In the genomic region with DNA sequence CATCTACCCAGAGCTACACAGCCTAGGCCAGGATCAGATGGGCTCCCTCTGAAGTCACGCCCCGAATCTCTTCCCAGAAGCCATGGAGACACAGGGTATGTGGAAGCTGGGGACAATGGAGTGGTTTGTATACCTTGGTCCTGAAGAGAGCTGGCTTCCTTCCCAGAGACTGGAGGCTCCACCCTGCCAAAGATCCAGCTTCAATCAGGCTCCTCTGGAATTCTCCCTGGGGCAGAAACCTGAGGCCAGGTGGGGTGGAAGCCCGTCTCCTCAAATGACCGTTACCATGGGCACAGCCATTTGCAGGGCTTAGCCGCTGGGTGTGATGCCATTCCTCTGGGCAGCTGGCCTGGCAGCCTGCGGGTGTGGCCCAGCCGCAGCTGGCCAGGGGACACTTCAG, we compare ENCODE assay signal across 14 mouse cellular contexts. TPM values are rescaled to one million over a fixed set of nuclear protein-coding genes. Genes with fewer than 3 reads are reported as not detected.
A peak's percentile ranks its signal among the peaks of the same experiment; 100 is the strongest.
DNase-seq lines count a peak whose midpoint lies in the region; ATAC-seq lines count a peak whose summit lies in the region.
"Had no signal": no experiment of that assay in that cellular context is flagged by ENCODE, and none has a peak within 500 bp of the region (broad histone marks: within the 10 kb centered on the region; RNA-seq: fewer than 3 reads in every experiment).

No protein-coding gene starts in this region.

- H3K27ac ChIP-seq in hindbrain, embryonic 13.5 days, result 0 out of 2 replicates have a peak overlapping the region, but pooled peaks have one; percentile 18
- no peak overlapping the region for H3K27ac ChIP-seq in hindbrain, embryonic 11.5 days (ENCODE audit: low read depth, low read length)
- peak overlapping the region; percentile 49; the same call in 1 of the 2 replicates for H3K27ac ChIP-seq in embryonic facial prominence, embryonic 15.5 days (replicated peaks)
- H3K27ac ChIP-seq in limb, embryonic 15.5 days, result peak overlapping the region; percentile 34; the same call in 1 of the 2 replicates
- no peak overlapping the region for H3K27ac ChIP-seq in midbrain, embryonic 14.5 days (replicated peaks; ENCODE audit: low read depth, low read length)

- H3K9me3 ChIP-seq in hindbrain, embryonic 13.5 days, result no peaks in the 10 kb centered on the region
- no peaks in the 10 kb centered on the region for H3K9me3 ChIP-seq in hindbrain, embryonic 11.5 days (ENCODE audit: control insufficient read depth, low read length)
- H3K9me3 ChIP-seq in embryonic facial prominence, embryonic 15.5 days (replicated peaks), result no peaks in the 10 kb centered on the region
- H3K9me3 ChIP-seq in limb, embryonic 15.5 days, result no peaks in the 10 kb centered on the region
- no peaks in the 10 kb centered on the region for H3K9me3 ChIP-seq in midbrain, embryonic 14.5 days (ENCODE audit: control insufficient read depth, low read length)

- WGBS in hindbrain, embryonic 13.5 days, result 85% methylated on average over 7 of the region's 7 CpGs
- 78% methylated on average over 7 of the region's 7 CpGs for WGBS in hindbrain, embryonic 11.5 days
- WGBS in embryonic facial prominence, embryonic 15.5 days, result 33% methylated on average over 7 of the region's 7 CpGs
- WGBS in limb, embryonic 15.5 days, result 41% methylated on average over 7 of the region's 7 CpGs
- WGBS in midbrain, embryonic 14.5 days, result 78% methylated on average over 7 of the region's 7 CpGs

- no peak overlapping the region for H3K4me2 ChIP-seq in hindbrain, embryonic 13.5 days
- H3K4me2 ChIP-seq in hindbrain, embryonic 11.5 days (replicated peaks; ENCODE audit: low read depth, low read length), result no peak overlapping the region
- no peak overlapping the region for H3K4me2 ChIP-seq in embryonic facial prominence, embryonic 15.5 days (replicated peaks)
- 0 out of 2 replicates have a peak overlapping the region, but pooled peaks have one; percentile 1 for H3K4me2 ChIP-seq in limb, embryonic 15.5 days
- no peak overlapping the region for H3K4me2 ChIP-seq in midbrain, embryonic 14.5 days (ENCODE audit: low read length)

- H3K4me1 ChIP-seq in hindbrain, embryonic 13.5 days (replicated peaks), result peaks cover 12% of the 10 kb centered on the region
- no peaks in the 10 kb centered on the region for H3K4me1 ChIP-seq in hindbrain, embryonic 11.5 days (replicated peaks; ENCODE audit: control insufficient read depth, insufficient read depth, low read length)
- H3K4me1 ChIP-seq in embryonic facial prominence, embryonic 15.5 days, result peaks cover 23% of the 10 kb centered on the region
- H3K4me1 ChIP-seq in limb, embryonic 15.5 days, result peaks cover 23% of the 10 kb centered on the region
- H3K4me1 ChIP-seq in midbrain, embryonic 14.5 days (ENCODE audit: control insufficient read depth, insufficient read depth, low read length), result no peaks in the 10 kb centered on the region

- no peaks in the 10 kb centered on the region for H3K36me3 ChIP-seq in hindbrain, embryonic 13.5 days
- no peaks in the 10 kb centered on the region for H3K36me3 ChIP-seq in hindbrain, embryonic 11.5 days (ENCODE audit: control insufficient read depth, insufficient read depth, low read length)
- peaks cover under 1% of the 10 kb centered on the region; the same call in 1 of the 2 replicates for H3K36me3 ChIP-seq in embryonic facial prominence, embryonic 15.5 days
- peaks cover 4% of the 10 kb centered on the region for H3K36me3 ChIP-seq in limb, embryonic 15.5 days
- no peaks in the 10 kb centered on the region for H3K36me3 ChIP-seq in midbrain, embryonic 14.5 days (ENCODE audit: control insufficient read depth, insufficient read depth, low read length)

- peaks cover 12% of the 10 kb centered on the region for H3K27me3 ChIP-seq in hindbrain, embryonic 13.5 days
- H3K27me3 ChIP-seq in hindbrain, embryonic 11.5 days (ENCODE audit: control insufficient read depth, insufficient read depth, low read length), result no peaks in the 10 kb centered on the region
- no peaks in the 10 kb centered on the region; the same call in 1 of the 2 replicates for H3K27me3 ChIP-seq in embryonic facial prominence, embryonic 15.5 days
- peaks cover 6% of the 10 kb centered on the region; the same call in 1 of the 2 replicates for H3K27me3 ChIP-seq in limb, embryonic 15.5 days
- no peaks in the 10 kb centered on the region for H3K27me3 ChIP-seq in midbrain, embryonic 14.5 days (ENCODE audit: control insufficient read depth, insufficient read depth, low read length)

- no peak for DNase-seq in hindbrain, embryonic 11.5 days (ENCODE audit: low spot score)
- no peak for DNase-seq in layer of hippocampus, adult 9-10 months (ENCODE audit: low spot score)
- no peak for DNase-seq in adrenal gland, postnatal 25 days
- no peak for DNase-seq in midbrain, embryonic 14.5 days
- DNase-seq in heart, adult 9 months (ENCODE audit: low spot score in 2 of 2), result no peak
- DNase-seq: adrenal gland, postnatal 36 days; cerebellum, adult 9-10 months; heart, adult 18-20 months; liver, postnatal 0 days; retina, postnatal 1 day had no signal

- ATAC-seq in hindbrain, embryonic 13.5 days (ENCODE audit: low FRiP score), result no peak
- ATAC-seq in hindbrain, embryonic 11.5 days (ENCODE audit: low FRiP score), result no peak
- peak; percentile 77 for ATAC-seq in embryonic facial prominence, embryonic 15.5 days (ENCODE audit: insufficient number of reproducible peaks, low FRiP score, low TSS enrichment, low read depth)
- ATAC-seq in limb, embryonic 15.5 days (ENCODE audit: insufficient number of reproducible peaks, low FRiP score, low TSS enrichment, low read depth), result peak; percentile 70
- no peak for ATAC-seq in midbrain, embryonic 14.5 days (ENCODE audit: low FRiP score, low TSS enrichment)
- ATAC-seq: liver, postnatal 0 days had no signal

- no peak overlapping the region for H3K9ac ChIP-seq in hindbrain, embryonic 13.5 days
- no peak overlapping the region for H3K9ac ChIP-seq in hindbrain, embryonic 11.5 days (ENCODE audit: low read depth, low read length)
- H3K9ac ChIP-seq in embryonic facial prominence, embryonic 15.5 days, result no peak overlapping the region
- H3K9ac ChIP-seq in limb, embryonic 15.5 days, result no peak overlapping the region
- no peak overlapping the region for H3K9ac ChIP-seq in midbrain, embryonic 14.5 days (replicated peaks; ENCODE audit: low read length)
- H3K9ac ChIP-seq: liver, postnatal 0 days had no signal

- no peak overlapping the region for H3K4me3 ChIP-seq in hindbrain, embryonic 13.5 days
- H3K4me3 ChIP-seq in hindbrain, embryonic 11.5 days (ENCODE audit: low read depth, low read length), result no peak overlapping the region
- no peak overlapping the region for H3K4me3 ChIP-seq in embryonic facial prominence, embryonic 15.5 days (replicated peaks)
- H3K4me3 ChIP-seq in limb, embryonic 15.5 days, result no peak overlapping the region
- H3K4me3 ChIP-seq in midbrain, embryonic 14.5 days (replicated peaks; ENCODE audit: low read depth, low read length), result no peak overlapping the region

RNA-seq across cellular contexts. Expression of gene Trpv4, which starts 6.5 kb away (rescaled TPM):
- polyA plus RNA-seq in hindbrain, embryonic 13.5 days (2015; fragmentation: Nextera tagmentation; extraction: Ambion mirVana), result 0.53 and 0.65 TPM in 2 replicates
- polyA plus RNA-seq in hindbrain, embryonic 11.5 days (2014; fragmentation: Nextera tagmentation; extraction: Ambion mirVana), result 0.38 and 0.85 TPM in 2 replicates
- polyA plus RNA-seq in embryonic facial prominence, embryonic 15.5 days (2015; fragmentation: Nextera tagmentation; extraction: Ambion mirVana), result 14.6 and 15.0 TPM in 2 replicates
- 14.8 and 16.2 TPM in 2 replicates for polyA plus RNA-seq in limb, embryonic 15.5 days (2015; fragmentation: Nextera tagmentation; extraction: Ambion mirVana)
- 1.2 and 1.3 TPM in 2 replicates for total RNA-seq in adrenal gland, postnatal 25 days (2021)
- 0.46 and 0.86 TPM in 2 replicates for polyA plus RNA-seq in midbrain, embryonic 14.5 days (2014; fragmentation: Nextera tagmentation; extraction: Ambion mirVana)
- total RNA-seq: monocyte, adult 5-6 weeks had no signal

RNA-seq across cellular contexts. Expression of gene Gltp, which starts 26.0 kb away (rescaled TPM):
- polyA plus RNA-seq in hindbrain, embryonic 13.5 days (2015; fragmentation: Nextera tagmentation; extraction: Ambion mirVana), result 41.5 and 42.9 TPM in 2 replicates
- polyA plus RNA-seq in hindbrain, embryonic 11.5 days (2014; fragmentation: Nextera tagmentation; extraction: Ambion mirVana), result 62.6 and 64.4 TPM in 2 replicates
- 287 and 358 TPM in 2 replicates for polyA plus RNA-seq in embryonic facial prominence, embryonic 15.5 days (2015; fragmentation: Nextera tagmentation; extraction: Ambion mirVana)
- 688 and 696 TPM in 2 replicates for polyA plus RNA-seq in limb, embryonic 15.5 days (2015; fragmentation: Nextera tagmentation; extraction: Ambion mirVana)
- total RNA-seq in adrenal gland, postnatal 25 days (2021), result 61.9 and 66.2 TPM in 2 replicates
- 27.6 and 30.4 TPM in 2 replicates for polyA plus RNA-seq in midbrain, embryonic 14.5 days (2014; fragmentation: Nextera tagmentation; extraction: Ambion mirVana)

RNA-seq across cellular contexts. Expression of gene Tchp, which starts 42.8 kb away (rescaled TPM):
- polyA plus RNA-seq in hindbrain, embryonic 13.5 days (2015; fragmentation: Nextera tagmentation; extraction: Ambion mirVana), result 18.3 and 21.1 TPM in 2 replicates
- polyA plus RNA-seq in hindbrain, embryonic 11.5 days (2014; fragmentation: Nextera tagmentation; extraction: Ambion mirVana), result 13.3 and 15.8 TPM in 2 replicates
- 16.3 and 17.4 TPM in 2 replicates for polyA plus RNA-seq in embryonic facial prominence, embryonic 15.5 days (2015; fragmentation: Nextera tagmentation; extraction: Ambion mirVana)
- 12.8 and 15.1 TPM in 2 replicates for polyA plus RNA-seq in limb, embryonic 15.5 days (2015; fragmentation: Nextera tagmentation; extraction: Ambion mirVana)
- total RNA-seq in adrenal gland, postnatal 25 days (2021), result 13.5 and 14.6 TPM in 2 replicates
- 14.0 and 14.4 TPM in 2 replicates for polyA plus RNA-seq in midbrain, embryonic 14.5 days (2014; fragmentation: Nextera tagmentation; extraction: Ambion mirVana)

Comparison
In these comparisons a context has a peak if more than half of its experiments do, and no peak if none do; other contexts are left out.
1. H3K27ac ChIP-seq: peak in hindbrain, embryonic 13.5 days (single experiment), embryonic facial prominence, embryonic 15.5 days (single experiment) and limb, embryonic 15.5 days (single experiment); none in hindbrain, embryonic 11.5 days (single experiment) and midbrain, embryonic 14.5 days (single experiment).
2. ATAC-seq: peak in embryonic facial prominence, embryonic 15.5 days (single experiment) and limb, embryonic 15.5 days (single experiment); none in hindbrain, embryonic 13.5 days (single experiment), hindbrain, embryonic 11.5 days (single experiment) and midbrain, embryonic 14.5 days (single experiment).